Mouse (Mus musculus) embryonic fibroblast, embryonic 13.5 days (primary cell): ENCODE results near the gene 1700001J03Rik.

Experiments used
- CTCF ChIP-seq: IDR thresholded peaks from 2 replicates; pipeline ENCODE4 v1.5.1; 2011; ENCODE audit warnings: mild to moderate bottlenecking, control low read depth, low read length, moderate library complexity, borderline replicate concordance; ENCODE audit not compliant: insufficient read depth
- POLR2A ChIP-seq: IDR thresholded peaks from 2 replicates; pipeline ENCODE4 v1.6.1; 2011; ENCODE audit warnings: low read depth, mild to moderate bottlenecking, control low read depth, low read length, moderate library complexity

- TF ChIP-seq CTCF (no peak), POLR2A (no peak)
These were observed 35.4 kb upstream of the 1700001J03Rik start for GRCm38 (mm10) chr5:146220501-146220878.
